Mouse (Mus musculus) layer of hippocampus, adult 8-10 months (tissue): ENCODE measurements around the gene Ubac1. TPM values are rescaled to one million over a fixed set of nuclear protein-coding genes. Genes with fewer than 3 reads are reported as not detected.
A peak's percentile ranks its signal among the peaks of the same experiment; 100 is the strongest.

Experiments
- DNase-seq, 2 experiments: peaks; one replicate each; pipeline ENCODE4 v3.0.0; 2022; ENCODE audit warnings: low spot score in 2 of 2
- total RNA-seq, 4 experiments: library from RNA; stranded (reverse); gene quantifications; 2 replicates each; pipeline ENCODE4 v1.2.4; 2022

The Ubac1 gene
- total RNA-seq, 4 experiments from 2014 or later: 46.4 to 57.2 (median 52.6) TPM

- no peak for DNase-seq
These were observed 43.8 kb downstream of the Ubac1 start for GRCm38 (mm10) chr2:25977587-25978239.

GRCm38 (mm10) chr2:25975141-25975770 is 46.3 kb downstream of the Ubac1 start:
- no peak for DNase-seq

GRCm38 (mm10) chr2:25970426-25970825 is 51.1 kb downstream of the Ubac1 start:
- peak in 1 of 2 experiments; percentile 27 for DNase-seq

- no peak for DNase-seq
These were observed 52.2 kb downstream of the Ubac1 start for GRCm38 (mm10) chr2:25969319-25969718.

GRCm38 (mm10) chr2:25949291-25949690 is 72.3 kb downstream of the Ubac1 start:
- no peak for DNase-seq

Other genes starting within 250 kb of the Ubac1 start
- not detected for gene Lcn11, start 244.7 kb downstream of the Ubac1 start, total RNA-seq
- gene Gm13539, start 239.5 kb downstream of the Ubac1 start, total RNA-seq: not detected
- gene Glt6d1, start 205.9 kb downstream of the Ubac1 start, total RNA-seq: not detected
- gene Lcn9, start 198.6 kb downstream of the Ubac1 start, total RNA-seq: not detected
- gene Sohlh1, start 174.5 kb downstream of the Ubac1 start, total RNA-seq: not detected
- gene Kcnt1, start 158.0 kb downstream of the Ubac1 start, total RNA-seq: 10 to 100 TPM; 51.4 to 62.1 (median 53.9) TPM
- 100 to 1,000 TPM; 126 to 157 (median 135) TPM for gene Camsap1, start 38.5 kb downstream of the Ubac1 start, total RNA-seq
- 10 to 100 TPM; 64.1 to 75.4 (median 65.3) TPM for gene Nacc2, start 101.5 kb upstream of the Ubac1 start, total RNA-seq
- gene Lhx3, start 186.5 kb upstream of the Ubac1 start, total RNA-seq: under 1 TPM in 3 of 4 experiments, not detected in 1; 0.27 to 0.53 (median 0.31) TPM
- gene Qsox2, start 215.8 kb upstream of the Ubac1 start, total RNA-seq: 10 to 100 TPM; 22.9 to 26.5 (median 24.9) TPM